In the genomic region with DNA sequence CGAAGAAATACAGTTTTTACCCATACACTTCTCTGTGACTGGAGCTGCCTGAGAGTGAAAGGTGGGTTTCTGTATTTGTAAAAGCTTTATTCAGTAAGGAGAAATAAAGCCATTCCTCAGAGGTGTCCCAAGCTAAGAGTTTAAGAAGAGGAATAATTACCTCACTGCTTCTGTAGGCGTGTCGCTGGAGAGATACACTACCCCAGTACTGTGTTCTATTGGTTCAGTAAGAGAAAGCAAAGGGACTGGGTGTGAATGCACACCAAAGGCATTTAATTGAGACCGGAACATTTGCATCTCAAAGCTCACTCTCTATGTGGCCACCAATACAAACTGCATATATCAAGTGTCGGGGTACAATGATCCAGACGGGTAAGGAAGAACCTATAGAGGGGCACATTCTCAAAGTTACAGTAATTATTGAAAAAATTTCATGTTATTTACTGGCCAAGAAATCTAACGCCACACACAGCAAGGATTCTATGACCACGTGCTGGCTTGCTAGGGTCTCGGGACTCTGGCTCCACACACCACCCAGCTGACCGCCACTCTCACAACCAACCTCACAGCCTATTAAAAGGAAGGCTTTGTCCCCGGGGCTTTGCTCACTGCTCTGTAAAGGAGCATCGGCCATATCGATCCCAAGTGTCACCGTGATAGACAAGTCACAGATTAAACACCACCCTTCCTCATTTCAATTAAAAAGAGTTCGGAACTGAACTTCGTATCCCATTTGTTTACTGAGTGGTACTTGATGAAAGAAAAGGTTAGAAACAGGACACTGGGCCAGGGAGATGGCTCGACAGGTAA, we compare ENCODE assay signal across 16 mouse cellular contexts.
A peak's percentile ranks its signal among the peaks of the same experiment; 100 is the strongest.
DNase-seq lines count a peak whose midpoint lies in the region; ATAC-seq and TF ChIP-seq lines count a peak whose summit lies in the region.
"Had no signal": no experiment of that assay in that cellular context is flagged by ENCODE, and none has a peak within 500 bp of the region (broad histone marks: within the 10 kb centered on the region; RNA-seq: fewer than 3 reads in every experiment).

No protein-coding gene starts in this region.

- 26% methylated on average over 17 of the region's 17 CpGs for WGBS in neural tube, embryonic 11.5 days
- 8% methylated on average over 17 of the region's 17 CpGs for WGBS in forebrain, embryonic 16.5 days
- WGBS in midbrain, embryonic 11.5 days, result 17% methylated on average over 17 of the region's 17 CpGs
- 88% methylated on average over 17 of the region's 17 CpGs for WGBS in heart, adult 2 months

- no peaks in the 10 kb centered on the region for H3K27me3 ChIP-seq in neural tube, embryonic 11.5 days (ENCODE audit: control insufficient read depth, insufficient read depth, low read length)
- H3K27me3 ChIP-seq in forebrain, embryonic 16.5 days (replicated peaks; ENCODE audit: control insufficient read depth, insufficient read depth, low read length), result no peaks in the 10 kb centered on the region
- H3K27me3 ChIP-seq in midbrain, embryonic 11.5 days (ENCODE audit: control insufficient read depth, insufficient read depth, low read length), result no peaks in the 10 kb centered on the region
- no peaks in the 10 kb centered on the region for H3K27me3 ChIP-seq in heart, adult 2 months (ENCODE audit: control insufficient read depth, insufficient read depth, low read length)

- H3K9ac ChIP-seq in neural tube, embryonic 11.5 days (ENCODE audit: low read length), result no peak overlapping the region
- H3K9ac ChIP-seq in forebrain, embryonic 16.5 days (replicated peaks; ENCODE audit: low read depth, low read length), result 0 out of 2 replicates have a peak overlapping the region, but pooled peaks have one; percentile 6
- H3K9ac ChIP-seq in midbrain, embryonic 11.5 days (ENCODE audit: low read length), result peak overlapping the region; percentile 28
- H3K9ac ChIP-seq in heart, adult 2 months (ENCODE audit: low read depth, low read length), result no peak overlapping the region
- H3K9ac ChIP-seq: liver, embryonic 14.5 days had no signal

- TF ChIP-seq EP300 in heart, adult 2 months (IDR thresholded peaks at IDR 0.05; ENCODE audit: insufficient read depth, low read depth, low read length), result no peak

- H3K4me1 ChIP-seq in neural tube, embryonic 11.5 days (ENCODE audit: control insufficient read depth, insufficient read depth, low read length), result peaks cover 31% of the 10 kb centered on the region
- peaks cover 68% of the 10 kb centered on the region for H3K4me1 ChIP-seq in forebrain, embryonic 16.5 days (replicated peaks; ENCODE audit: control insufficient read depth, insufficient read depth, low read length)
- peaks cover 67% of the 10 kb centered on the region for H3K4me1 ChIP-seq in midbrain, embryonic 11.5 days (ENCODE audit: control insufficient read depth, insufficient read depth, low read length)
- H3K4me1 ChIP-seq in heart, adult 2 months (ENCODE audit: control insufficient read depth, insufficient read depth, low read length), result peaks cover 19% of the 10 kb centered on the region

- no peak for TF ChIP-seq CTCF in heart, adult 2 months (IDR thresholded peaks at IDR 0.05)

- no peak for TF ChIP-seq POLR2A in heart, adult 2 months (IDR thresholded peaks at IDR 0.05; ENCODE audit: insufficient read depth, low read depth, low read length)

- ATAC-seq in neural tube, embryonic 11.5 days (ENCODE audit: insufficient read depth, low FRiP score, low TSS enrichment), result peak; percentile 88
- ATAC-seq in forebrain, embryonic 16.5 days, result peak; percentile 84
- peak; percentile 87 for ATAC-seq in midbrain, embryonic 11.5 days (ENCODE audit: low FRiP score)

- no peak overlapping the region for H3K4me3 ChIP-seq in neural tube, embryonic 11.5 days (ENCODE audit: low read depth, low read length)
- no peak overlapping the region for H3K4me3 ChIP-seq in forebrain, embryonic 16.5 days (replicated peaks; ENCODE audit: low read length)
- H3K4me3 ChIP-seq in midbrain, embryonic 11.5 days (ENCODE audit: low read depth, low read length), result no peak overlapping the region
- no peak overlapping the region for H3K4me3 ChIP-seq in heart, adult 2 months
- H3K4me3 ChIP-seq: erythroblast, embryonic 14.5 days had no signal

- H3K4me2 ChIP-seq in neural tube, embryonic 11.5 days (ENCODE audit: low read depth), result peak overlapping the region; percentile 21; the same call in 1 of the 2 replicates
- peak overlapping the region; percentile 32 for H3K4me2 ChIP-seq in forebrain, embryonic 16.5 days (ENCODE audit: low read length)
- H3K4me2 ChIP-seq in midbrain, embryonic 11.5 days, result peak overlapping the region; percentile 24; the same call in 1 of the 2 replicates
- H3K4me2 ChIP-seq: heart, embryonic 11.5 days had no signal

- DNase-seq in neural tube, embryonic 11.5 days (ENCODE audit: low spot score), result peak; percentile 60
- no peak for DNase-seq in neural tube, embryonic 10.5 days (ENCODE audit: extremely low spot score, low spot score)
- DNase-seq in midbrain, embryonic 11.5 days (ENCODE audit: low spot score, missing footprints), result peak; percentile 92
- DNase-seq in retina, postnatal 1 day, result peak; percentile 57
- no peak for DNase-seq in urinary bladder, postnatal 10 days (ENCODE audit: low spot score)
- no peak for DNase-seq in heart, adult 2 months
- DNase-seq in cerebellum, postnatal 14 days, result no peak
- DNase-seq: B cell, adult 2 months; kidney, adult 9 months; lung, postnatal 4 days; right cerebral cortex, postnatal 25 days; thymus, postnatal 25 days had no signal

- H3K9me3 ChIP-seq in neural tube, embryonic 11.5 days (ENCODE audit: control insufficient read depth, low read length), result no peaks in the 10 kb centered on the region
- no peaks in the 10 kb centered on the region for H3K9me3 ChIP-seq in forebrain, embryonic 16.5 days (ENCODE audit: control insufficient read depth, low read length)
- H3K9me3 ChIP-seq in midbrain, embryonic 11.5 days (ENCODE audit: control insufficient read depth, low read length), result no peaks in the 10 kb centered on the region

- H3K79me2 ChIP-seq in heart, adult 2 months (replicated peaks; ENCODE audit: control insufficient read depth, insufficient read depth, low read length), result peaks cover 2% of the 10 kb centered on the region

- no peaks in the 10 kb centered on the region for H3K36me3 ChIP-seq in neural tube, embryonic 11.5 days (ENCODE audit: control insufficient read depth, insufficient read depth, low read length)
- H3K36me3 ChIP-seq in forebrain, embryonic 16.5 days (ENCODE audit: control insufficient read depth, insufficient read depth), result no peaks in the 10 kb centered on the region
- H3K36me3 ChIP-seq in midbrain, embryonic 11.5 days (ENCODE audit: control insufficient read depth, insufficient read depth, low read length), result no peaks in the 10 kb centered on the region
- peaks cover 2% of the 10 kb centered on the region for H3K36me3 ChIP-seq in heart, adult 2 months (ENCODE audit: control insufficient read depth, insufficient read depth, low read length)

- intact Hi-C loops in heart, adult 2 months (cut with DNase I), result no loop called here

- peak overlapping the region; percentile 49 for H3K27ac ChIP-seq in neural tube, embryonic 11.5 days (ENCODE audit: low read depth, low read length)
- peak overlapping the region; percentile 60 for H3K27ac ChIP-seq in forebrain, embryonic 16.5 days (ENCODE audit: low read length)
- H3K27ac ChIP-seq in midbrain, embryonic 11.5 days (ENCODE audit: low read depth, low read length), result peak overlapping the region; percentile 71
- no peak overlapping the region for H3K27ac ChIP-seq in heart, adult 2 months
- H3K27ac ChIP-seq: liver, embryonic 14.5 days had no signal

Comparison
In these comparisons a context has a peak if more than half of its experiments do, and no peak if none do; other contexts are left out.
1. DNase-seq: peak in neural tube, embryonic 11.5 days (single experiment), midbrain, embryonic 11.5 days (single experiment) and retina, postnatal 1 day (single experiment); none in neural tube, embryonic 10.5 days (single experiment), urinary bladder, postnatal 10 days (single experiment), heart, adult 2 months (0 of 2) and cerebellum, postnatal 14 days (0 of 2).
2. H3K9ac ChIP-seq: peak in forebrain, embryonic 16.5 days (single experiment) and midbrain, embryonic 11.5 days (single experiment); none in neural tube, embryonic 11.5 days (single experiment) and heart, adult 2 months (single experiment).
3. Peak in every context shown above with its lines, with median percentiles within 50 percentile points of each other: ATAC-seq and H3K4me2 ChIP-seq.